Mouse (Mus musculus): Measurements from ENCODE around the gene Borcs5. TPM values are rescaled to one million over a fixed set of nuclear protein-coding genes. Genes with fewer than 3 reads are reported as not detected.

The Borcs5 gene
- total RNA-seq, 2 experiments from 2014 or later = 12.2 to 13.2 TPM

DNA sequence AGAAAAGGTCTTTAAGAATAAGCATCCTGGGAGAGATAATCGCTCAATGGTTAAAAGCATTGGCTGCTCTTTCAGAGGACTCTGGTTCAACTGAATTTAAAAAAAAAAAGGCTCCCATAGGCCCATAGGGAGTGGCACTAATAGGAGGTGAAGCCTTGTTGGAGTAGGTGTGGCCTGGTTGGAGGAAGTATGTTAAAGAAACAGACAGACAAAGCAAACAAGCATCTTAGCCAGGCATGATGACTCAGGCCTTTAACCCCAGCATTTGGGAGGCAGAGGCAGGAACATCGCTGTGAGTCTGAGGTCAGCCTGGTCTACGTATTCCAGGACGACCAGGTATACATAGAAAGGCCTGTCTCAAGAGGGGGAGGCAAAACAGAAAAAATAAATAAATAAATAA, 114.1 kb downstream of the Borcs5 start:
- no peak for DNase-seq (ENCODE audit: low spot score in 2 of 2)

DNA sequence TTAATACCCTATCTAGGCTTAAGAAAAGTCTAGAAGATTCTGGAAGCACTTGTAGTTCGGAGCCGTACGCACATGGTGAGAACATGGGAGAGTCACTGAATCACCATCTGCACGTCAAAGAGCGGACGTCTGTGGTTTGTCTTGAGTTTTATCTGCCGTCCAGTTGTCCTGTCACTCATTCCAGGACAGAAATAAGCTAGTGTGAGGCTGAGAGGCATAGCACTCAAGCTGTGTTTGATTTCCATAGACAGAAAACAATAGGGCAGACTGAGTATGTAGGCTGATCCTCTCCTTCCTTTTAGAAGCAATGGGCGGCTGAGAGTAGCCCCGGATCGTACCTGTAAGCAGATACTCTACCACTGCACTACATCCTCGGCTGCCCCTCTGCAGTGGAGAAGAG, 114.5 kb downstream of the Borcs5 start:
- DNase-seq (ENCODE audit: low spot score in 2 of 2) = no peak

GRCm38 (mm10) chr6:134756058-134756457, 116.7 kb downstream of the Borcs5 start:
- no peak for DNase-seq (ENCODE audit: low spot score in 2 of 2)

Other genes with a start within 250 kb of the Borcs5 start
- gene Bcl2l14, start 243.2 kb upstream of the Borcs5 start, total RNA-seq (2021) = not detected
- 10 to 100 TPM; 57.2 to 78.3 TPM for gene Lrp6, start 72.5 kb upstream of the Borcs5 start, total RNA-seq (2021)
- gene Mansc1, start 7.0 kb upstream of the Borcs5 start, total RNA-seq (2021) = 1 to 10 TPM; 3.3 to 4.5 TPM
- gene Dusp16, start 153.1 kb downstream of the Borcs5 start, total RNA-seq (2021) = 10 to 100 TPM; 26.1 to 33.5 TPM
- 10 to 100 TPM; 29.6 to 36.7 TPM for gene Crebl2, start 190.6 kb downstream of the Borcs5 start, total RNA-seq (2021)